Mouse (Mus musculus): ENCODE measurements around the gene Tcl1b5.

Gene Tcl1b5

DNA sequence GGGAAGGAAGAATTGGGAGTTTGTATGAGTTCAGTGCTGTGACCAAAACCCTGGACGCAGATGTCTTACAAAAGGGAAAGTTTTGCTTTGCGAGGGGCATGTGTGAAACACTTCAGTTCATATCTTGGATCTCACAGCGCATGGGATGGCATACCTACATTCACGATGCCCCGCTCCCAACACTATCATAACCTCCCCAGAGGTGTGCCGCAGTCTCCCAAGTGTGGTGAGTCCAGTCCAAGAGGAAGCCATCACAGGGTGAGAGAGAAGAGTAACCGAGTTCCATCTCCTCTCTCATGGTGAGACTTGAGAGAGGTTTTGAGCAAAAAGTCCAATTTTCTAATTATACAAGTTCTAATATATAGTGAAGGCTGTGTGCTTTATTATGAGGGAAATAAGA lies 33.1 kb downstream of the Tcl1b5 start:
- no peak for DNase-seq

DNA sequence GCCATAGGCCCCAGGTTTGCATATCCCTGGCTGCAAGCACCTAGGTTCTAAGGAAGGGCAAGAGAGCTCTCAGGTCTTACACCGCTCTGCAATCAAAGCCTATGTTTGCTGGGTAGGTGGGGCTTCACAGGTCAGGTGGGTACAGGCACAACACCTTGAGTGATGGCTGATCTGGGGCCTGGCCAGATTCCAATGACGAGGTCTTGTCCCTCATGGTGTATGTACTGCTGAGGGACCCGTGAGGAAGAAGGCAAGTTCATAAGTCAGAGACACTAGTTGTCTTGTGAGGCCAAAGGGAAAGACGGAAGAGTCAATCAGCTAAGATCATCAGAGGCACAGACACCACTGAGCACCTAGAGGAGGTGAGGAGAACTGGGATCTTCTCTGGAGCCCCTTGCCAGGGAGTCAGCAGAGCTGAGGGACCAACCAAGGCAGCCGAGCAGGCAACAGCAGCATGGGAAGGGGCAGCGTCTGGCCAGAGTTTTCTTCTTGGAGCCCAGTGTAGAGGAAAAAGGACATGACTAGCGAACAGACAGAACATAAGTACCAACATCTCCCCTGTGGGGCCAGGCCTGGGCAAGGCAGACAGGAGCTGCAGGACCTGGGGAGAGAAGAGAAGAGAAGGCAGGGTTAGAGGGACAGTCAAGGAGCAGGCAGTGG lies 41.1 kb downstream of the Tcl1b5 start:
- no peak for DNase-seq

DNA sequence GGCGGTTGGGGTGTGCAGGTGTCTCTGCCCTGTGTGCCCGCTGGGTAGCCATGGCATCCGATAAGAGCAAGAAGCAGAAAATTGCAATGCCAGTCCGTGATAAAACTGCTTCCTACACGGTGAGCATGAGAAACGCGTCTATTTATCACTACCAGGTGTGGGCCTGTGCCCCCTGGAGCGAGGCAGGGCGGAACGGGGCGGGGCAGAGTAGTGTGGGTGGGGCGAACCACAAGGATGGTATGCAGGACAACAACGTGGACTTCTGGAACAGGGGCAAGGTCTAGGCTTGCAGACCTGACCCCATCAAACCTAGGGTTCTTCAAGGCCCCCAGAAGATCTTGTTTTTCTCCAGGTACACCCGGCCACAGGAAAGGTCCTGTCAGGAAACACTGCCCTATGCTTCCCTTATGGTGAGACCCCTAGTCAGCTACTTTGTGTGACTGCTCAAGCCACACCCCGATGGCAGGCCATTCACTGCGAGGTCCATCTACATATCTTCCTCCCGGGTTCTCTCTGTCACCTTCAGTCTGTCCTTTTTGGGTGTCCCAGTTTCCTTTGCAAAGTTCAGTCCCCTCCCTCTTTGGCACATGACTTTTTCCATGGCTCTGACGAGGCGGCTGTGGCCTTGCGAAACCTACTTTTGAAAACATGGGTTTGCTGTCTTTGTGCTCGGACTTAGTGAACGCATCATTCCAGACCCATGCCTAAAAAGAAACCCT lies 46.6 kb downstream of the Tcl1b5 start, which contains the start of gene Tcl1:
Gene Tcl1, minus strand, starts transcription at position 193 of the 719 bp plus-strand sequence.
- DNase-seq, result no peak

DNA sequence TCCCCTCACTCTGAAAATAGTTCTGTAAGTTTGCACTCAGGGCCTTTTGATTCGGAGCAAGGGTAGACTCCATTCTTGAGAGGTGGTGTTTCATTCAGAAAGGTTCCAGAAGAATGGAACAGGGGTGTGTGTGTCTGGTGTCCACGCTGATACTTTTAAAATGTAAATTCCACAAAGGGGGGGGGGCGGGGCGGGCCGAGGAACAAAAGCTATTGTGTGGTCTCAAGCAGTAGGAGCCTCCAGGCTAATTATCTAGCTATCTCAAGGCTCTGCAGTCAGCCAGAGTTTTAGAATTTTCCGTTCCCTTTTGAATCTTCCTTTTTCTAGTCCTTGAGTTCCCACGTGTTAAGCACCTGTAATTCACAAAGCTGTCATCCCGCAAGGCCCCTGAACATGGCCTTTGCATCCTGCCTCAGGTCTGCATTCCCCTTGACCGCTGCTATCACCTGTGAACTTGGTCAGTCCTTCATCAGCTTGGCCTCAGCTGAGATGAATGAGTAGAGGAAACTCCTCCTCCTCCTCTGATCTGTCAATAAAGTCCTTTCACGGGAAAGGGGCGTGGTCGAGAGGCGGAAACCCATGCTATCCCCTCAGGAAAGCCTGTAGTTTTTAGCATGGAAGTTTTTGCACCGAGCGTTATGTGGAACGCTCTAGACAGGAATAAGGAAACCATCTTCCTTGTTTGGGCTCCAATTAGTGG lies 48.6 kb downstream of the Tcl1b5 start:
- DNase-seq, result no peak

Measured in B cell, adult 2 months (primary cell).